Mouse (Mus musculus) B cell, adult (primary cell): ENCODE results near the gene Spata1. TPM values are rescaled to one million over a fixed set of nuclear protein-coding genes. Genes with fewer than 3 reads are reported as not detected.

Experiments
- total RNA-seq: library from RNA; stranded (reverse); gene quantifications from 4 replicates; pipeline ENCODE4 v1.2.4, GENCODE M21; 2023; ENCODE audit not compliant: inconsistent age

Spata1 gene
- total RNA-seq, result 5.7 to 11.1 TPM (median 6.4 TPM) in 4 replicates

DNA sequence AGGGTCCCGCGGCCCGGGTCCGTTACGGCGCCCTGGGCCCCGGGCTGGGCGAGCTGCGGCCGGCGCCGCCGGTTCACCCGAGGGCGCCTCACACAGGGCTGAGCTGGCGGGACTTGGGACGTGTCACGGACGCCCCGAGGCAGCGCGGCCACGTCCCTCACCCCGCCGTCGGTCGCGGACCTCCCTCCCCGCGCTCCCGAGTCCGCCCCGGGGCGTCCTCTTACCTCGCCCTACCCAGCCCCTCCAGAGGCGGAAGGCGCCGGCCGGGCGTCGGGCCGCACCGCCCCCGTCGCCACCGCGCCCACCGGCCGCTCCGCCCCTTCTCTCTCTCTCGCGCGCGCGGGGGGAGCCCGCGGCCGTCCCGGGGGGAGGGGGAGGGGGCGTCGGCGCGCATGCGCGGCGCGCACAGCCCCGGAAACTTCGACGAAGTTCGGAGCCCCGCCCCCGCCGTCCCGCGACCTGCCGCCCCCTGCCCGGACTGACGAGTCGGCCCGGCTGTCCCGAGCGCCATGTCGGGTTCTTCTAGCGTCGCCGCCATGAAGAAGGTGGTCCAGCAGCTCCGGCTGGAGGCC lies at the start of gene Spata1, which contains the start of gene Gng5:
Gene Spata1 (minus strand): TSS at position 323 of the 572 bp plus-strand sequence.
Gene Gng5 (plus strand): TSS at position 377 of the 572 bp plus-strand sequence.

DNA sequence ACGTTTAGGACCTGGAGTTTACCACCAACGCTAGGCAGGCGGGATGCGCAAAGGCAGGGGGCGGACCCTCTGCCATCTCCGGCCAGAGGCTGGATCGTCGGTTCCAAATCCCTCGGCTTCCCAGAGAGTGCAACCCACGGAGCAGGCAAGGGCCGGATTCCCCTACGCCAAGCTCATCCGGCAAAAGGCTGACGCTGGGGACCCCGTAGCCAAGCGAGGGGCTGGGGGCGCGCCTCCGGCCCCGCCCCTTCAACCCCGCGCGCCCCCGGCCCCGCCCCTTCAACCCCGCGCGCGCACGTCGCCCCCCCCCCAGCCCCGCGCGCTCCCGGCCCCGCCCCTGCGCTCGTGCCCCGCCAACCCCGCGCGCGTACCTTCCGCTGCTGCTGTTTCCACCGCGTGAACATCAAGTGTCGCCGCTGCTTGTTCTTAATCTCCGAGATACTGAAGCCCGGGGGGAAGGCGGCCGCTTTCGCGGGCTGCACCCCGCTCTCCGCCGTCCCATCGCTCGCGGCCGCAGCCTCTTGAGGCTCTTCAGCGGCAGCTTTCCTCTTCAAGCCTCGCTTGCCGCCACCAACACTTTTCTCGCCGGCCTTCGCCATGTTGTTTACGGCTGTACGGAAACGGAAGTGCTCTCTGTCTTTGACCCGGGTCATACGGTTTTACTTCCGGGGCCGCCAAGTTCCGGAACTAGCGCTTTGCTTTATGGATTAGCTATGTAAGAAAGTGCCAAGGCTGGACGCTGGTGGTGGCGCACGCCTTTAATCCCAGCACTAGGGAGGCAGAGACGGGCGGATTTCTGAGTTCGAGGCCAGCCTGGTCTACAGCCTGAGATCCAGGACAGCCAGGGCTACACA lies 21.5 kb upstream of the Spata1 start, which contains the start of gene Rpf1:
Gene Rpf1 (minus strand): TSS at position 632 of the 854 bp plus-strand sequence.

DNA sequence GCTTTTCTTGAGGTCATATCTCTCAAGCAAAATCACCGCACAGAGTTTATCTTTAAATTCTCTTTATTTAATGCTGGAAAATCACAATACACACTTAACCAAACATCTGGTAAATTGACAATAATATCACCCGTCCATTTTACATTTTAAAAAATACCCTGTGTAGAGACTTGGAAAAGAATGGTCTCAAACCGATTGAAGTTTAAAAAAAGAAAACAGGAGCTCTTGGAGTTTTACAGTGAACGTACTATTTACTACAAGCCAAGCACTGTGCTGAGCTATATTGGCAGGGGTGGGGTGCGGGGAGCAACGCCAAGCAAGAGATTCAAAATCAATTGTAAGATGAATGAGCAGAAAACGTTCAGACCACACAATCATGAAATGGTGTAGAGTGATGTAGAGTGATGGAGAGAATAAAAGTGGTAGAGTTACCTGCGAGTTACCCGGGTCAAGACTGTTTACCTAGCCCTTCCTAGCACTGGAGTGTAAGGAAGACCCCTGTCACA lies 49.8 kb downstream of the Spata1 start, which contains the start of gene Ctbs:
Gene Ctbs (plus strand): TSS at position 51 of the 506 bp plus-strand sequence.

Other genes with a start within 250 kb of the Spata1 start
- gene Ssx2ip, start 95.1 kb downstream of the Spata1 start, total RNA-seq, result 1.9 to 3.5 TPM (median 2.1 TPM) in 4 replicates
- 10.5 to 11.1 TPM (median 10.9 TPM) in 4 replicates for gene Ctbs, start 50.0 kb downstream of the Spata1 start, total RNA-seq
- gene Gng5, start 54 bp upstream of the Spata1 start, total RNA-seq, result 110 to 143 TPM (median 138 TPM) in 4 replicates
- 87.1 to 100 TPM (median 92.2 TPM) in 4 replicates for gene Rpf1, start 21.7 kb upstream of the Spata1 start, total RNA-seq
- not detected in 4 replicates for gene Uox, start 70.7 kb upstream of the Spata1 start, total RNA-seq
- not detected in 4 replicates for gene Dnase2b, start 115.8 kb upstream of the Spata1 start, total RNA-seq
- not detected in 4 replicates for gene 4930503B20Rik, start 151.6 kb upstream of the Spata1 start, total RNA-seq
- not detected in 4 replicates for gene Samd13, start 185.8 kb upstream of the Spata1 start, total RNA-seq